Mouse (Mus musculus) stomach, embryonic 14.5 days (tissue): ENCODE results near the gene Pacs2. TPM values are rescaled to one million over a fixed set of nuclear protein-coding genes. Genes with fewer than 3 reads are reported as not detected.

Experiments used
- ATAC-seq: fragments of 200-750 bp; cut with Nextera tagmentation; 2 replicates; pipeline ENCODE4 v1.8.0; 2017; ENCODE audit warnings: low read depth, moderate TSS enrichment; ENCODE audit not compliant: insufficient number of reproducible peaks, insufficient read depth, low FRiP score
- H3K27ac ChIP-seq: fragments of 300-500 bp; sonication (generic); 2 replicates; pipeline ENCODE4 v1.5.1; 2014; ENCODE audit warnings: mild to moderate bottlenecking, low read length, moderate library complexity, mixed read lengths
- H3K27me3 ChIP-seq: fragments of 300-500 bp; sonication (generic); 2 replicates; pipeline ENCODE4 v1.6.1; 2014; ENCODE audit warnings: low read length, control low read depth, mixed read lengths; ENCODE audit not compliant: control insufficient read depth, insufficient read depth
- H3K36me3 ChIP-seq: fragments of 300-500 bp; sonication (generic); 2 replicates; pipeline ENCODE4 v1.6.1; 2014; ENCODE audit warnings: mild to moderate bottlenecking, control low read depth, low read length, moderate library complexity, mixed read lengths; ENCODE audit not compliant: control insufficient read depth, insufficient read depth
- H3K4me1 ChIP-seq: fragments of 300-500 bp; sonication (generic); 2 replicates; pipeline ENCODE4 v1.6.1; 2014; ENCODE audit warnings: low read length, control low read depth, mixed read lengths; ENCODE audit not compliant: control insufficient read depth, insufficient read depth
- H3K4me2 ChIP-seq: fragments of 300-500 bp; sonication (generic); replicated peaks from 2 replicates; pipeline ENCODE4 v1.6.1; 2014; ENCODE audit warnings: low read depth, low read length, control low read depth
- H3K4me3 ChIP-seq: fragments of 300-500 bp; sonication (generic); 2 replicates; pipeline ENCODE4 v1.5.1; 2014; ENCODE audit warnings: low read depth, low read length, control low read depth
- H3K9ac ChIP-seq: fragments of 300-500 bp; sonication (generic); replicated peaks from 2 replicates; pipeline ENCODE4 v1.6.1; 2014; ENCODE audit warnings: low read depth, mild to moderate bottlenecking, control low read depth, low read length, moderate library complexity, mixed read lengths
- H3K9me3 ChIP-seq: fragments of 300-500 bp; sonication (generic); 2 replicates; pipeline ENCODE4 v1.6.1; 2016; ENCODE audit warnings: low read depth, low read length, control low read depth; ENCODE audit not compliant: control insufficient read depth
- WGBS: fragments of 180-500 bp; shearing (Covaris S2); extraction: QIAGEN DNeasy Blood & Tissue Kit; methylation state at CpG from one replicate; pipeline ENCODE4 v1.1.7; 2014; 5-methylcytosine and 5-hydroxymethylcytosine counted together
- polyA plus RNA-seq: library from polyadenylated mRNA; unstranded; fragments of >200 nt; fragmentation: Nextera tagmentation; extraction: Ambion mirVana; gene quantifications from 2 replicates; pipeline ENCODE4 v1.2.1, GENCODE M21; 2014

The Pacs2 gene
- polyA plus RNA-seq, 1 experiment from 2014 or later, result 17.1 TPM

- 93% methylated on average over 5 of the region's 5 CpGs for WGBS
Measured at GRCm38 (mm10) chr12:113060178-113060577, 45.9 kb downstream of the Pacs2 start.

GRCm38 (mm10) chr12:113061606-113062005 lies 47.3 kb downstream of the Pacs2 start:
- Histone ChIP-seq H3K36me3 (peaks cover 44% of the 10 kb centered on the region), H3K4me3 (no peak overlapping the region), H3K9me3 (no peaks in the 10 kb centered on the region), H3K4me2 (no peak overlapping the region), H3K27me3 (no peaks in the 10 kb centered on the region), H3K27ac (no peak overlapping the region), H3K9ac (no peak overlapping the region), H3K4me1 (no peaks in the 10 kb centered on the region)
- no peak for ATAC-seq
- WGBS, result 86% methylated on average over 9 of the region's 9 CpGs

More at GRCm38 (mm10) chr12:113060178-113060577, 45.9 kb downstream of the Pacs2 start:
- Histone ChIP-seq H3K36me3 (peaks cover 48% of the 10 kb centered on the region), H3K4me1 (no peaks in the 10 kb centered on the region), H3K4me2 (no peak overlapping the region), H3K27ac (no peak overlapping the region), H3K9me3 (no peaks in the 10 kb centered on the region), H3K9ac (no peak overlapping the region), H3K4me3 (no peak overlapping the region), H3K27me3 (no peaks in the 10 kb centered on the region)
- ATAC-seq, result no peak

- no peaks in the 10 kb centered on the region for H3K27me3 ChIP-seq
- H3K4me2 ChIP-seq, result no peak overlapping the region
- no peak overlapping the region for H3K4me3 ChIP-seq
- H3K9me3 ChIP-seq, result no peaks in the 10 kb centered on the region
- WGBS, result 85% methylated on average over 10 of the region's 10 CpGs
- H3K27ac ChIP-seq, result no peak overlapping the region
- ATAC-seq, result no peak
- H3K4me1 ChIP-seq, result no peaks in the 10 kb centered on the region
- H3K9ac ChIP-seq, result no peak overlapping the region
- peaks cover 44% of the 10 kb centered on the region for H3K36me3 ChIP-seq
Measured at GRCm38 (mm10) chr12:113062201-113062600, 47.9 kb downstream of the Pacs2 start.

GRCm38 (mm10) chr12:113063700-113064099 lies 49.4 kb downstream of the Pacs2 start:
- WGBS, result 91% methylated on average over 7 of the region's 7 CpGs
- Histone ChIP-seq H3K4me2 (no peak overlapping the region), H3K4me1 (no peaks in the 10 kb centered on the region), H3K9me3 (no peaks in the 10 kb centered on the region), H3K36me3 (peaks cover 39% of the 10 kb centered on the region), H3K27me3 (no peaks in the 10 kb centered on the region), H3K27ac (no peak overlapping the region), H3K4me3 (no peak overlapping the region), H3K9ac (no peak overlapping the region)
- no peak for ATAC-seq

- no peak for ATAC-seq
- Histone ChIP-seq H3K36me3 (peaks cover 37% of the 10 kb centered on the region), H3K9me3 (no peaks in the 10 kb centered on the region), H3K4me1 (no peaks in the 10 kb centered on the region), H3K4me2 (no peak overlapping the region), H3K27me3 (no peaks in the 10 kb centered on the region), H3K9ac (no peak overlapping the region), H3K27ac (no peak overlapping the region), H3K4me3 (no peak overlapping the region)
- 86% methylated on average over 7 of the region's 7 CpGs for WGBS
Measured at GRCm38 (mm10) chr12:113068002-113068401, 53.7 kb downstream of the Pacs2 start.

- Histone ChIP-seq H3K9me3 (no peaks in the 10 kb centered on the region), H3K27me3 (no peaks in the 10 kb centered on the region), H3K36me3 (peaks cover 33% of the 10 kb centered on the region), H3K4me2 (no peak overlapping the region), H3K27ac (no peak overlapping the region), H3K4me3 (no peak overlapping the region), H3K4me1 (peaks cover 9% of the 10 kb centered on the region), H3K9ac (no peak overlapping the region)
- 91% methylated on average over 6 of the region's 6 CpGs for WGBS
- ATAC-seq, result no peak
Measured at GRCm38 (mm10) chr12:113069389-113069788, 55.1 kb downstream of the Pacs2 start.

GRCm38 (mm10) chr12:113071321-113071720 lies 57.0 kb downstream of the Pacs2 start:
- H3K4me1 ChIP-seq, result peaks cover 18% of the 10 kb centered on the region
- no peaks in the 10 kb centered on the region for H3K9me3 ChIP-seq
- no peak overlapping the region for H3K9ac ChIP-seq
- H3K36me3 ChIP-seq, result peaks cover 33% of the 10 kb centered on the region
- no peak overlapping the region for H3K4me3 ChIP-seq
- no peak for ATAC-seq
- no peak overlapping the region for H3K4me2 ChIP-seq
- H3K27ac ChIP-seq, result no peak overlapping the region
- H3K27me3 ChIP-seq, result no peaks in the 10 kb centered on the region
- WGBS, result 91% methylated on average over 6 of the region's 6 CpGs

- no peak for ATAC-seq
- no peak overlapping the region for H3K4me3 ChIP-seq
Measured at GRCm38 (mm10) chr12:113071827-113072226, 57.5 kb downstream of the Pacs2 start.

More at GRCm38 (mm10) chr12:113071827-113072226, 57.5 kb downstream of the Pacs2 start:
- Histone ChIP-seq H3K9ac (no peak overlapping the region), H3K9me3 (no peaks in the 10 kb centered on the region), H3K27ac (no peak overlapping the region), H3K4me1 (peaks cover 18% of the 10 kb centered on the region), H3K36me3 (peaks cover 33% of the 10 kb centered on the region), H3K27me3 (no peaks in the 10 kb centered on the region), H3K4me2 (no peak overlapping the region)
- 84% methylated on average over 6 of the region's 6 CpGs for WGBS
